Mouse (Mus musculus) megakaryocyte, embryonic 14.5 days (primary cell): ENCODE results near the gene Eogt. TPM values are rescaled to one million over a fixed set of nuclear protein-coding genes. Genes with fewer than 3 reads are reported as not detected.

Experiments
- H3K27me3 ChIP-seq: replicated peaks from 2 replicates; pipeline ENCODE3; 2012; ENCODE audit warnings: inconsistent platforms
- H3K36me3 ChIP-seq: replicated peaks from 2 replicates; pipeline ENCODE3; 2012; ENCODE audit warnings: low read length, inconsistent platforms, mixed read lengths
- H3K4me1 ChIP-seq: 2 replicates; pipeline ENCODE4 v1.6.1; 2012; ENCODE audit warnings: inconsistent platforms
- H3K4me3 ChIP-seq: replicated peaks from 2 replicates; pipeline ENCODE3; 2012; ENCODE audit warnings: moderate library complexity, mild to moderate bottlenecking, inconsistent platforms
- H3K9me3 ChIP-seq: 2 replicates; pipeline ENCODE4 v1.6.1; 2012; ENCODE audit warnings: inconsistent platforms
- FLI1 ChIP-seq: IDR thresholded peaks from 2 replicates; pipeline ENCODE4 v1.6.1; 2012; ENCODE audit warnings: low read length, inconsistent platforms, mixed read lengths
- GATA1 ChIP-seq: IDR thresholded peaks from 3 replicates; pipeline ENCODE4 v1.6.1; 2012; ENCODE audit warnings: mixed read lengths, low read length, inconsistent platforms, borderline replicate concordance
- polyA plus RNA-seq: library from polyadenylated mRNA; stranded (reverse); fragments of >175 nt; gene quantifications from 2 replicates; pipeline ENCODE4 v1.2.3, GENCODE M21; 2012; ENCODE audit warnings: low replicate concordance; ENCODE audit not compliant: insufficient read depth

Eogt gene
- polyA plus RNA-seq, 1 experiment = 0.21 TPM

- H3K9me3 ChIP-seq = peaks cover 12% of the 10 kb centered on the region
- H3K36me3 ChIP-seq = peaks cover 45% of the 10 kb centered on the region
- no peaks in the 10 kb centered on the region for H3K27me3 ChIP-seq
- no peak overlapping the region for H3K4me3 ChIP-seq
- peaks cover 2% of the 10 kb centered on the region; the same call in 1 of the 2 replicates for H3K4me1 ChIP-seq
- TF ChIP-seq GATA1 (no peak), FLI1 (no peak)
These were observed 6.4 kb downstream of the Eogt start for GRCm38 (mm10) chr6:97142611-97143010.

DNA sequence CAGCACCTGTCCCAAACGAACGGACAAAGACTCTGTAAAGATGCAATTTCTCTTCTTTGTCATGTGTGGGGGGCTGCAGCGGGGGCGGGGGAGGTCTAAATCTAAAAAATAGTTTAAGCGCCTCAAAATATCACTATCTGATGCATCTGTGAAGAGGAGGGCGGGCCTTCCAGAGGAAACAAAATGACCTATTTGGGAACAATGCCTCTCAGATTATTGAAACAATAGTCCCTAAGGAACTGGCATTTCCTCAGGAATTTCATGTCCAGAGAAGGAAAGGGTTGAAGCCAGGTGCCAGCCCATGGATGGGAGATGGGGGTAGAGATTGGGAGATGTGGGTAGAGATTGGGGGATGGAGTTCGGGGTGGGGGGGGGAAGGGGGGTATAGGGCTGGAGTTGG lies 7.2 kb downstream of the Eogt start:
- H3K27me3 ChIP-seq = no peaks in the 10 kb centered on the region
- H3K9me3 ChIP-seq = peaks cover 12% of the 10 kb centered on the region
- TF ChIP-seq FLI1 (no peak), GATA1 (no peak)
- H3K4me3 ChIP-seq = no peak overlapping the region
- peaks cover 45% of the 10 kb centered on the region for H3K36me3 ChIP-seq
- H3K4me1 ChIP-seq = no peaks in the 10 kb centered on the region

DNA sequence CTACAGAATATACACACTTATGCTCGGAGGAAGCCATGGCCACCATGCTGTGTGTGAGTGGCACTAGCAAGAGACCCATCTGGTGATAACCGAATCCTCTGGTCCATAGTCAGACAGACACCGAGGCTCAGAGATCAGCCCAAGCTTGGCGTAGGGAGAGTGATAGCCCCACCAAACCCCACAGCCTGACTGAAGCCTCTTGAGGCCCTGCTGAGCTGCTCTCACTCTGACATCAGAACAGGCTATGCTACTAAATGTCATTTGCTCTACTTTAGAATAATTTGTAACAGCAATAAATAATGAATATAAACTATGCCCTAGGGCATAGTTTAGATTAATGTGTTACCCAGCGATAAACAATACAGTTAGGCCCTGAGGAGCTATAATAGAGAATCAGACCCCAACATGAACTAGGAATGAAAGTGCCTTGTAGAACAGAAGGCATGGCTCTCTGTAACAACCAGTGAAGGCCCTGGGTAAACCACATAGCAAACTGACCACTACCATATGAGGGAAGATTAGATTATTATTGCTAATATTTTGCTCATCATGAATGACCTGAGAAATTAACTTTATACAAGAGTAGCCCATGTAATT lies 16.2 kb downstream of the Eogt start:
- H3K4me3 ChIP-seq = no peak overlapping the region
- TF ChIP-seq FLI1 (no peak), GATA1 (no peak)

DNA sequence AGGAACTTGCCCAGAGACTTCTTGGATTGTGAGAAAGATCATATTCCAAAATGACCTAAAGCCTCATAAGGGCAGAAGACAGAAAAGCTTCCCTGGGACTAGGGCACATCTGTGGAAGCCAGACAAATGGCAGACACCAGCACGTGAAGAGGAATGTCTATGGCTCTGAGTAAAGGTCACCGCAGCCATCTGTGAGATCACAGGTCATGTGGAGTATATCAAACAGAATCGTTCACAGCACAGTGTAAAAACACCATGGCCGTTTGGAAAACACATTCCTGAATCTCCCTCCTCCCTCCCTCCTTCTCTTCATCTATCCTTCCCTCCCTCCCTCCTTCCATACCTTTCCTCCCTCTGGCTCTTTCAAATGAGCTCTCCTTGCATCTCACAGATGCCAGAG lies 17.2 kb downstream of the Eogt start:
- H3K9me3 ChIP-seq = no peaks in the 10 kb centered on the region

More for the DNA sequence above, 16.2 kb downstream of the Eogt start:
- H3K4me1 ChIP-seq = no peaks in the 10 kb centered on the region
- H3K9me3 ChIP-seq = no peaks in the 10 kb centered on the region
- H3K36me3 ChIP-seq = peaks cover 35% of the 10 kb centered on the region
- no peaks in the 10 kb centered on the region for H3K27me3 ChIP-seq

GRCm38 (mm10) chr6:97130979-97131378 lies 18.0 kb downstream of the Eogt start:
- no peak for TF ChIP-seq GATA1
- TF ChIP-seq FLI1 = no peak
- H3K27me3 ChIP-seq = no peaks in the 10 kb centered on the region
- peaks cover 35% of the 10 kb centered on the region for H3K36me3 ChIP-seq

More for the DNA sequence above, 17.2 kb downstream of the Eogt start:
- Histone ChIP-seq H3K4me3 (no peak overlapping the region), H3K27me3 (no peaks in the 10 kb centered on the region), H3K4me1 (no peaks in the 10 kb centered on the region), H3K36me3 (peaks cover 35% of the 10 kb centered on the region)
- no peak for TF ChIP-seq FLI1
- no peak for TF ChIP-seq GATA1

GRCm38 (mm10) chr6:97124336-97125010 lies 24.5 kb downstream of the Eogt start:
- H3K4me3 ChIP-seq = no peak overlapping the region
- H3K36me3 ChIP-seq = peaks cover 27% of the 10 kb centered on the region
- no peaks in the 10 kb centered on the region for H3K27me3 ChIP-seq
- H3K4me1 ChIP-seq = no peaks in the 10 kb centered on the region
- TF ChIP-seq FLI1 (no peak), GATA1 (no peak)
- no peaks in the 10 kb centered on the region for H3K9me3 ChIP-seq

More at GRCm38 (mm10) chr6:97130979-97131378, 18.0 kb downstream of the Eogt start:
- H3K4me1 ChIP-seq = no peaks in the 10 kb centered on the region
- H3K4me3 ChIP-seq = no peak overlapping the region
- no peaks in the 10 kb centered on the region for H3K9me3 ChIP-seq

- TF ChIP-seq GATA1 = no peak
- TF ChIP-seq FLI1 = no peak
- H3K4me3 ChIP-seq = no peak overlapping the region
- H3K36me3 ChIP-seq = peaks cover 46% of the 10 kb centered on the region
- no peaks in the 10 kb centered on the region for H3K27me3 ChIP-seq
- no peaks in the 10 kb centered on the region for H3K9me3 ChIP-seq
- H3K4me1 ChIP-seq = no peaks in the 10 kb centered on the region
These were observed 28.1 kb downstream of the Eogt start for GRCm38 (mm10) chr6:97120922-97121321.

DNA sequence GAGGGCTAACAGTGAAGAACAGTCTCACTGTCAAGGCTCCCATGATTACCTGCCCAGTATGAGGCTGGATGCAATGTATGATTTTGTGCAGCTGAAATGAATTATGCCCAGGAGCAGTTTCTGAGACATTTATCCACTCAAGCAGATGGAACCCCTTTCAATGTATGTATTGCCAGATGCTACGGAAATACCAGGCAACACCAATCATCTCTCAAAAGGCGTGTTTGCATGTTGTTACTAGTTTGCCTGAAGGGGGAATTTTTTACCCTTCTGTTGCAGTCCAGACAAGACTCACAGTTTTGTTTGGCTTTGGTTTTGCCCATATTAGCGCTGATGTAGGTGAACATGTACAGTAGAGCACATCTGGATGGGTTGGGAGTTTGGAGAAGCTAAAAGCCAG lies 30.7 kb downstream of the Eogt start:
- Histone ChIP-seq H3K36me3 (peaks cover 47% of the 10 kb centered on the region), H3K9me3 (no peaks in the 10 kb centered on the region), H3K27me3 (no peaks in the 10 kb centered on the region), H3K4me1 (peaks cover 5% of the 10 kb centered on the region), H3K4me3 (no peak overlapping the region)
- TF ChIP-seq GATA1 (no peak), FLI1 (no peak)

GRCm38 (mm10) chr6:97116896-97117295 lies 32.1 kb downstream of the Eogt start:
- H3K4me1 ChIP-seq = peaks cover 7% of the 10 kb centered on the region
- H3K36me3 ChIP-seq = peaks cover 56% of the 10 kb centered on the region
- no peaks in the 10 kb centered on the region for H3K9me3 ChIP-seq
- H3K27me3 ChIP-seq = no peaks in the 10 kb centered on the region
- H3K4me3 ChIP-seq = no peak overlapping the region
- no peak for TF ChIP-seq FLI1
- TF ChIP-seq GATA1 = no peak

DNA sequence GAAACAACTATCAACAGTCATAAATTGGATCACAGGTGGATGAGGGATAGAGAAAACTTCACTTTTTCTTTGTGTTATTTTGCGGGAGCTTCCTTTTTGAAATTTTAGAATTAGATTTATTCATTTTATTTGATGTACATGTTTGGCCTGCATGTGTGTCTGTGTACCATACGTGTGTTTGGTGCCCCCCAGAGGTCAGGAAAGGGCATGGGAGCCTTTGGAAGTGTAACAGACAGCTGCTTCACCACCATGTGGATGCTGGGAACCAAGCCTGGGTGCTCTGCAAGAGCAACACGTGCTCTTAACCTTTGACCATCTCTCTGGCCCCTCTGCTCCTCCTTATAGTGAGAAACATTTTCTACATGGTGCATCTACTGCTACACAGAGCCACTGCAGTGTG lies 34.2 kb downstream of the Eogt start:
- Histone ChIP-seq H3K4me1 (peaks cover 7% of the 10 kb centered on the region), H3K36me3 (peaks cover 56% of the 10 kb centered on the region), H3K9me3 (no peaks in the 10 kb centered on the region), H3K27me3 (no peaks in the 10 kb centered on the region), H3K4me3 (no peak overlapping the region)
- TF ChIP-seq FLI1 (no peak), GATA1 (no peak)

- H3K4me1 ChIP-seq = peaks cover 7% of the 10 kb centered on the region
- no peak overlapping the region for H3K4me3 ChIP-seq
- H3K9me3 ChIP-seq = no peaks in the 10 kb centered on the region
- peaks cover 2% of the 10 kb centered on the region for H3K27me3 ChIP-seq
- H3K36me3 ChIP-seq = peaks cover 38% of the 10 kb centered on the region
- TF ChIP-seq GATA1 = no peak
- no peak for TF ChIP-seq FLI1
These were observed 36.8 kb downstream of the Eogt start for GRCm38 (mm10) chr6:97112177-97112576.
